Mouse (Mus musculus): Measurements from ENCODE around the gene Prkab1. TPM values are rescaled to one million over a fixed set of nuclear protein-coding genes. Genes with fewer than 3 reads are reported as not detected.

Gene Prkab1
- polyA plus RNA-seq, 1 experiment from 2014 or later = 79.0 TPM

DNA sequence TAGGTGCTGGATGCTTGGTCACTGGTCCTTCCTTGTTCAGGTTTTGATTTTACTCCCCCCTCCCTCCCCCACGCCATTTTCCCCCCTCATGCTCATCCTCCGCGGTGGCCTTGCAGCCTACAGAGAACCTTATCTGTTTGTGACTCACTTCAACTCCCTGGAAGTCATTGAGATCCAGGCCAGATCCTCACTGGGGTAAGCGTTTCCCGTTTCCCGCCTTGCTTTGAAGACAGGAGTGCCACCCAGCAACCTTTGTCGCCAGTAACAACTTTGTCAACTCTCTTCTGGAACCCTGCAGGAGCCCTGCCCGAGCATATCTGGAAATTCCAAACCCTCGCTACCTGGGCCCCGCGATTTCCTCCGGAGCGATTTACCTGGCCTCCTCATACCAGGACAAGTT is 26.9 kb downstream of the Prkab1 start:
- WGBS = 81% methylated on average over 13 of the region's 13 CpGs
- TF ChIP-seq CTCF (IDR thresholded peaks at IDR 0.05; ENCODE audit: low read depth) = no peak
- Histone ChIP-seq H3K36me3 (ENCODE audit: insufficient read depth, low read length) (no peaks in the 10 kb centered on the region), H3K4me1 (replicated peaks; ENCODE audit: insufficient read depth, low read length) (no peaks in the 10 kb centered on the region), H3K4me2 (ENCODE audit: low read length) (no peak overlapping the region), H3K9me3 (replicated peaks; ENCODE audit: low read length) (no peaks in the 10 kb centered on the region), H3K4me3 (replicated peaks; ENCODE audit: low read depth, low read length) (no peak overlapping the region), H3K27ac (no peak overlapping the region), H3K9ac (ENCODE audit: low read depth, low read length) (no peak overlapping the region), H3K27me3 (ENCODE audit: insufficient read depth, low read length) (no peaks in the 10 kb centered on the region)
- ATAC-seq (replicated peaks; ENCODE audit: low FRiP score, low read depth) = no peak
- DNase-seq (ENCODE audit: low spot score) = no peak

DNA sequence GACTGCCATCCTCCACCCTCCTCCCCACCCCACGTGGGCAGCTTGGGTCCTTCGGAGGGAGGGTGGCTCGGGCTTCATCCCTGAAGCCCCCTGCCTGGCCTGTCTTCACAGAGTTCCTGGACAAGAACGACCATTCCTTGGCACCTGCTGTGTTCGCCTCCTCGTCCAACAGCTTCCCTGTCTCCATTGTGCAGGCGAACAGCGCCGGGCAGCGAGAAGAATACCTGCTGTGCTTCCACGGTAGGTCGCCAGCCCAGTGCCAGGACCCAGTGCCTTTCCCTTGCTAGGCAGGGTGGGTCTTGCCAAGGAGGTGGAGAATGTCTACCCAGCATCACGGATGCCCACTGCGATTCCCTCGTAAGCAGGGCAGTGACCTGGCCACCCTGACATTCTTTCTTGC is 30.2 kb downstream of the Prkab1 start:
- 95% methylated on average over 15 of the region's 15 CpGs for WGBS
- DNase-seq (ENCODE audit: low spot score) (no peak), ATAC-seq (replicated peaks; ENCODE audit: low FRiP score, low read depth) (no peak)
- Histone ChIP-seq H3K27me3 (ENCODE audit: insufficient read depth, low read length) (no peaks in the 10 kb centered on the region), H3K36me3 (ENCODE audit: insufficient read depth, low read length) (peaks cover 19% of the 10 kb centered on the region; the same call in 1 of the 2 replicates), H3K9ac (ENCODE audit: low read depth, low read length) (no peak overlapping the region), H3K27ac (no peak overlapping the region), H3K4me2 (ENCODE audit: low read length) (no peak overlapping the region), H3K9me3 (replicated peaks; ENCODE audit: low read length) (no peaks in the 10 kb centered on the region), H3K4me3 (replicated peaks; ENCODE audit: low read depth, low read length) (no peak overlapping the region), H3K4me1 (replicated peaks; ENCODE audit: insufficient read depth, low read length) (no peaks in the 10 kb centered on the region)
- TF ChIP-seq CTCF (IDR thresholded peaks at IDR 0.05; ENCODE audit: low read depth) = no peak

DNA sequence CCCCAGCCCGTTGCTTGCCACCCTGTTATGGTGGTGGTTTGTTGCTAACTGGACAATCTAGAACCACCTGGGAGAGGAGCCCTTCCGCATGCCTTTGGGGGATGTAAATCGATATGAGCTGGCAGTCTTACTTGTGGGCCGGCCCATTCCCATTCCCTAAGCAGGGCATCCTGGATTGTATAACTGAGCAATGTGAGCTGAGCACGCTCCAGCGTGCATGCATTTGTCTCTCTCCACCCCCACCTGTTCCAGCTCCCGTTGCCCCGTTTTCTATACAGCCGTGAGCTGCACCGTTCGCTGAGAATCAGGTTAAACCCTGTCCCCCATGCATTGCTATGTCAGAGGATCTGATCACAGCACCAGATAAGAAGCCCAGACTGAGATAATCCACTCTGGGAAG is 32.6 kb downstream of the Prkab1 start:
- Histone ChIP-seq H3K9ac (ENCODE audit: low read depth, low read length) (no peak overlapping the region), H3K27ac (no peak overlapping the region), H3K4me1 (replicated peaks; ENCODE audit: insufficient read depth, low read length) (no peaks in the 10 kb centered on the region), H3K9me3 (replicated peaks; ENCODE audit: low read length) (no peaks in the 10 kb centered on the region), H3K4me2 (ENCODE audit: low read length) (no peak overlapping the region), H3K4me3 (replicated peaks; ENCODE audit: low read depth, low read length) (no peak overlapping the region), H3K27me3 (ENCODE audit: insufficient read depth, low read length) (no peaks in the 10 kb centered on the region), H3K36me3 (ENCODE audit: insufficient read depth, low read length) (peaks cover 23% of the 10 kb centered on the region; the same call in 1 of the 2 replicates)
- DNase-seq (ENCODE audit: low spot score) (no peak), ATAC-seq (replicated peaks; ENCODE audit: low FRiP score, low read depth) (no peak)
- TF ChIP-seq CTCF (IDR thresholded peaks at IDR 0.05; ENCODE audit: low read depth) = no peak
- 85% methylated on average over 11 of the region's 11 CpGs for WGBS

DNA sequence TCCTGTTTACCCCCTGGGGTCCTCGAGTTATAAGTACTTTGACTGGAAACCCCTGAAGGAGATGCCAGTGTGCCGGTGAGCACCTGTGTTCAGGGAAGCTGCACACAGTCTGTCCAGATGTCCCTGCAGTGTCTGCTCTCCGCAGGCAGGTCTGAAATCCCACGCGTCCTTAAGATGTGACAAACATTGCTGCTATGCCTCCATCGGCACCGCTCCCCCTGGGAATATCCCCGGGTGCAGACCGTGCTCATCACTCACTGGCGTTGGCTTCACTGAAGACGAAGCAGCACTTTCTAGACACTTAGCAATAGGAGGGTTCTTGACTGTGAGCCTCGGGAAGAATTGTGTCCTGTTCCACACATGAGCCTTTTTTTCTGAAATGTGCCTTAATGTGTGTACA is 37.0 kb downstream of the Prkab1 start:
- H3K4me3 ChIP-seq (replicated peaks; ENCODE audit: low read depth, low read length) = no peak overlapping the region
- H3K36me3 ChIP-seq (ENCODE audit: insufficient read depth, low read length) = peaks cover 26% of the 10 kb centered on the region; the same call in 1 of the 2 replicates
- no peaks in the 10 kb centered on the region for H3K27me3 ChIP-seq (ENCODE audit: insufficient read depth, low read length)
- DNase-seq (ENCODE audit: low spot score) = no peak
- H3K4me2 ChIP-seq (ENCODE audit: low read length) = no peak overlapping the region
- H3K9ac ChIP-seq (ENCODE audit: low read depth, low read length) = no peak overlapping the region
- no peaks in the 10 kb centered on the region for H3K9me3 ChIP-seq (replicated peaks; ENCODE audit: low read length)
- peaks cover 7% of the 10 kb centered on the region; the same call in 1 of the 2 replicates for H3K4me1 ChIP-seq (replicated peaks; ENCODE audit: insufficient read depth, low read length)
- H3K27ac ChIP-seq = no peak overlapping the region
- WGBS = 92% methylated on average over 12 of the region's 12 CpGs
- no peak for ATAC-seq (replicated peaks; ENCODE audit: low FRiP score, low read depth)
- TF ChIP-seq CTCF (IDR thresholded peaks at IDR 0.05; ENCODE audit: low read depth) = no peak

DNA sequence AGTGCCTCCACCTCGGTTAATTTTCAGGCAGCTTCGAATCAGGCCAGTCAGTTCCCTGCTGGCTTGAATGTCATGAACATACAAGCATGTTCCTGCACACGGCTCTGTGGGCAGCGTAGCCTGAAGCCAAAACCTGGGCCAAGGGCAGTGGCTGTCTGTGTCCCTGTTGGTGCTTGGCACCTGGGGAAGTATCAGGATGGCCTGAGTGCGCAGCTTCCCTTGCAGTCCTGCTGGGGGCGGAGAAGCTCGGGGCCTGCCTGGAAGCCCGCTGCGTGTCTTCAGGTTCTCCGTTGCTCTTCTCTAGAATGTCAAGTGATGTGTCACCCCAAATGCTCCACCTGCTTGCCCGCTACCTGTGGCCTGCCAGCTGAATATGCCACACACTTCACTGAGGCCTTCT is 39.2 kb downstream of the Prkab1 start:
- DNase-seq (ENCODE audit: low spot score) (no peak), ATAC-seq (replicated peaks; ENCODE audit: low FRiP score, low read depth) (no peak)
- 0 out of 2 replicates have a peak, but pooled peaks cover 9% of the 10 kb centered on the region for H3K36me3 ChIP-seq (ENCODE audit: insufficient read depth, low read length)
- 93% methylated on average over 11 of the region's 11 CpGs for WGBS
- H3K9ac ChIP-seq (ENCODE audit: low read depth, low read length) = no peak overlapping the region
- H3K27ac ChIP-seq = no peak overlapping the region
- TF ChIP-seq CTCF (IDR thresholded peaks at IDR 0.05; ENCODE audit: low read depth) = no peak
- H3K4me1 ChIP-seq (replicated peaks; ENCODE audit: insufficient read depth, low read length) = peaks cover 7% of the 10 kb centered on the region; the same call in 1 of the 2 replicates
- no peaks in the 10 kb centered on the region for H3K27me3 ChIP-seq (ENCODE audit: insufficient read depth, low read length)
- no peaks in the 10 kb centered on the region for H3K9me3 ChIP-seq (replicated peaks; ENCODE audit: low read length)
- no peak overlapping the region for H3K4me2 ChIP-seq (ENCODE audit: low read length)
- H3K4me3 ChIP-seq (replicated peaks; ENCODE audit: low read depth, low read length) = no peak overlapping the region

DNA sequence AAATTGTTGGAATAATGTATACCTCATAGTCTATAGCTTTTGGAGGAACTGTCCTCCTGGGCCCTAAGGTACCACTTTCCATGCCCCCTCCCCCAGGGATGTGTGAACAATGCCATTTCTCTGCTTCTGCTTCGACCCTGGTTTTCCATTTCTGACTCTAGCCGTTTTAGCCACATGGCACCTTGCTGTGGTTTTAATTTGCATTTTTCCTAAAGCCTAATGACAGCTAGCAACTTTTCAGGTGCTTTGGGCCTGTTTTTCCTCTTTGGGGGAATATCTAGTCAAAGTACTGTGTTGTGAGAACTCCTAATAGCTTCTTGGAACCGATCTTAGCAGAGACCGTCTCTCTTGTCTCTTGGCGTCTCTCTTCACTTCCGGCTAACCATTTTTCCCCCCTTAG is 39.9 kb downstream of the Prkab1 start:
- H3K9ac ChIP-seq (ENCODE audit: low read depth, low read length) = no peak overlapping the region
- peaks cover 7% of the 10 kb centered on the region; the same call in 1 of the 2 replicates for H3K4me1 ChIP-seq (replicated peaks; ENCODE audit: insufficient read depth, low read length)
- H3K27ac ChIP-seq = no peak overlapping the region
- WGBS = 98% methylated on average over 6 of the region's 6 CpGs
- H3K27me3 ChIP-seq (ENCODE audit: insufficient read depth, low read length) = no peaks in the 10 kb centered on the region
- DNase-seq (ENCODE audit: low spot score) = no peak
- 0 out of 2 replicates have a peak, but pooled peaks cover 7% of the 10 kb centered on the region for H3K36me3 ChIP-seq (ENCODE audit: insufficient read depth, low read length)
- no peak overlapping the region for H3K4me2 ChIP-seq (ENCODE audit: low read length)
- no peak for TF ChIP-seq CTCF (IDR thresholded peaks at IDR 0.05; ENCODE audit: low read depth)
- ATAC-seq (replicated peaks; ENCODE audit: low FRiP score, low read depth) = no peak
- no peaks in the 10 kb centered on the region for H3K9me3 ChIP-seq (replicated peaks; ENCODE audit: low read length)
- no peak overlapping the region for H3K4me3 ChIP-seq (replicated peaks; ENCODE audit: low read depth, low read length)

Data from kidney, postnatal 0 days (tissue).